Mouse (Mus musculus) C2C12 (cell line): ENCODE measurements around the gene Nlk. TPM values are rescaled to one million over a fixed set of nuclear protein-coding genes. Genes with fewer than 3 reads are reported as not detected.

ENCODE experiments used
- H3K27me3 ChIP-seq: one replicate; pipeline ENCODE4 v1.6.1; 2011; ENCODE audit not compliant: control insufficient read depth, insufficient read depth, insufficient read length
- H3K36me3 ChIP-seq: one replicate; pipeline ENCODE4 v1.6.1; 2011; ENCODE audit not compliant: control insufficient read depth, insufficient read depth
- H3K4me3 ChIP-seq: one replicate; pipeline ENCODE4 v1.5.1; 2011; ENCODE audit warnings: mild to moderate bottlenecking, control low read depth; ENCODE audit not compliant: poor library complexity, insufficient read depth, severe bottlenecking
- H3K79me2 ChIP-seq: one replicate; pipeline ENCODE4 v1.6.1; 2011; ENCODE audit not compliant: control insufficient read depth, insufficient read depth
- H3K79me3 ChIP-seq: one replicate; pipeline ENCODE4 v1.6.1; 2011; ENCODE audit warnings: low read depth, control low read depth
- H3ac ChIP-seq: one replicate; pipeline ENCODE3; 2011; ENCODE audit warnings: low read depth; ENCODE audit not compliant: control insufficient read depth, insufficient read length
- CEBPB ChIP-seq: IDR thresholded peaks from one replicate; pipeline ENCODE4 v1.6.1; 2011; ENCODE audit warnings: low read depth, mild to moderate bottlenecking, control low read depth, moderate library complexity
- CTCF ChIP-seq: IDR thresholded peaks from one replicate; pipeline ENCODE4 v1.5.1; 2011; ENCODE audit not compliant: control insufficient read depth, insufficient read depth, insufficient read length
- FOSL1 ChIP-seq: IDR thresholded peaks from one replicate; pipeline ENCODE4 v1.8.0; 2011; ENCODE audit warnings: mild to moderate bottlenecking, low read length; ENCODE audit not compliant: poor library complexity, insufficient read depth, severe bottlenecking
- MAX ChIP-seq: IDR thresholded peaks from one replicate; pipeline ENCODE4 v1.6.1; 2011; ENCODE audit warnings: mild to moderate bottlenecking, control low read depth
- MYOD1 ChIP-seq: IDR thresholded peaks from one replicate; pipeline ENCODE4 v1.6.1; 2011; ENCODE audit warnings: low read depth; ENCODE audit not compliant: control insufficient read depth, insufficient read length
- MYOG ChIP-seq: IDR thresholded peaks from one replicate; pipeline ENCODE4 v1.6.1; 2011; ENCODE audit not compliant: control insufficient read depth, insufficient read length; ENCODE audit errors: extremely low read depth
- USF1 ChIP-seq: IDR thresholded peaks from one replicate; pipeline ENCODE4 v1.6.1; 2011; ENCODE audit warnings: low read depth, mild to moderate bottlenecking, control low read depth, moderate library complexity
- polyA plus RNA-seq: library from polyadenylated mRNA; unstranded; fragments of >200 nt; fragmentation: generic; extraction: Trizol; gene quantifications from one replicate; pipeline ENCODE4 v1.2.1, GENCODE M21; 2012; ENCODE audit warnings: missing spikeins

Nlk gene
- polyA plus RNA-seq, 1 experiment: 5.9 TPM

DNA sequence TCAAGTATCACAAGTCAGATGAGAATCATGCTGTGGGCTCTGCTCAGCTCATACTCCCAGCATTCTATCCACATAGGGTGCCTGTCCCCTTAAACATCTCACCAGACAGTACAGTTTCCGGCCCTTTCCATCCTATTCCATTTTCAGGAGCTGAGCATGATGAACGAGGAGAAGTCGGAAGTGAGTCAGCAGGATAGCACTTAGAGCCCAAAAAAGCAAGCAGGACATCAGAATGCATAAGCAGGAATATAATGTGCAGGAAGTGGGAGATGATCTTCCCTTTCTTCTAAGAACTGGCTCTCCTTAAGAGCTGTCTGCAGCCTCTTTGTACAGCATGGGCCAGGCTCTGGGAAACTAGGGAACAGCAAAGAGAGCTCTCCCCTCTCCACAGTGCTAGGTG is 5.1 kb upstream of the Nlk start:
- Histone ChIP-seq H3K4me3 (no peak overlapping the region), H3K27me3 (no peaks in the 10 kb centered on the region), H3K36me3 (no peaks in the 10 kb centered on the region), H3K79me2 (no peaks in the 10 kb centered on the region), H3K79me3 (no peaks in the 10 kb centered on the region), H3ac (no peak overlapping the region)
- TF ChIP-seq USF1: no peak
- no peak for TF ChIP-seq FOSL1
- TF ChIP-seq CTCF: no peak
- no peak for TF ChIP-seq MAX
- TF ChIP-seq MYOG: no peak
- TF ChIP-seq CEBPB: no peak
- no peak for TF ChIP-seq MYOD1

DNA sequence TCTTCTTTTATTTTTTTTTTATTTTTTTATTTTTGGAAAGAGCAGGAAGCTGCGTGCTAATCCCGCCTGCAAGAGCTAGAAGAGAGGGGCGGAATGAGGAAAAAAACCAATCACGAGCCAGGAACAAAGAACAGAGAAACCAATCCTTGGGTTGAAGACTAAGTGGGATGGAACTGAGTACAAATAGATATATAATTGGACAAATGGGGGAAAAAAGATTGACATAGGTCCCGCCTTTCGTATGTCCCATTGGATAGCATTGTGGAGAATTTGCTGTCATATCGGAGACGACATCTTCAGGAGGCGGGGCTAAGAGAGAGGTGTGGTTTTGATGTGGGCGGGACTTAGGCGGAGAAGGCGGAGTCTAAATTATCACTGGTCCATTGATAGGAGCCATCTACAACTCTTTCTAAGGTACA is 589 bp upstream of the Nlk start:
- TF ChIP-seq MYOD1 (no peak), CEBPB (no peak), MYOG (no peak), USF1 (no peak), MAX (no peak), FOSL1 (no peak), CTCF (no peak)
- no peaks in the 10 kb centered on the region for H3K27me3 ChIP-seq
- H3ac ChIP-seq: no peak overlapping the region
- peaks cover 5% of the 10 kb centered on the region for H3K36me3 ChIP-seq
- peaks cover 26% of the 10 kb centered on the region for H3K79me3 ChIP-seq
- H3K79me2 ChIP-seq: peaks cover 42% of the 10 kb centered on the region
- H3K4me3 ChIP-seq: peak overlapping the region; percentile 86

DNA sequence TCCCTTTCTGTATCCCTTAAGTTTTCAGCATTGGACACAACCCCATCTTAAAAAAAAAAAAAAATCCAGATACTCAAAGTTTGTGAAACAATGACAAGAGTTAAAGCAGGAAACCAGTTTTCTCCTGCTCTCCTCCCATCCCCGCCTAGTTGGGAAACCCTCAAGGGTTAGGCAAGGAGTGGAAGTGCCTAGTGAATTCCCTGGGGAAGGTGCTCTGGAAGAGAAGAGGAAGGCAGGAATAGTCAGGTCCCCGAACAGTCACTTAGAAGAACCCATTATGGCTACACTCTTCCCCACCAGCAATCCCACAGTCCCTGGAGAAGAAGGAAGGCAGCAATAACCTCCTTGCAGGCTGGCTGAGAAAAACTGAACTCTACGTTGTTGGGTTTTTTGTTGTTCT is 2.9 kb downstream of the Nlk start:
- H3ac ChIP-seq: no peak overlapping the region
- peaks cover 47% of the 10 kb centered on the region for H3K79me3 ChIP-seq
- H3K36me3 ChIP-seq: peaks cover 5% of the 10 kb centered on the region
- H3K27me3 ChIP-seq: no peaks in the 10 kb centered on the region
- H3K4me3 ChIP-seq: no peak overlapping the region
- peaks cover 77% of the 10 kb centered on the region for H3K79me2 ChIP-seq
- TF ChIP-seq USF1 (no peak), MAX (no peak), MYOG (no peak), CTCF (no peak), FOSL1 (no peak), MYOD1 (no peak), CEBPB (no peak)

DNA sequence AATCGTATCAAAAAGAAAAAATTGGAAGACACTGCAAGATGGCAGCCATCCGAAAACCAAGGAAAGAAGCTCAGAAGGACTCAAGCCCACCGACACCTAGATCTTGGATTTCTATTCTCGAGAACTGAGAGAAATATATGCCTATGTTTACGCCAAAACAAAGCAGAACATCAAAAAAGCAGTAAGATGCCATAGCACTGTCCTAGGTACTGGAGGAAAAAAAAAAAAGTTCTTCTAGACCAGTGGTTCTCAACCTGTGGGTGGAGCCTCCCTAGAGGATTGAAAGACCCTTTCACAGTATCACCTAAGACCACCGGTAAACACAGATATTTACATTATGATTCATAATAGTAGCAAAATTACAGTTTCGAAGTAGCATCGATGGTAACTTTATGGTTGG is 3.9 kb downstream of the Nlk start:
- TF ChIP-seq MAX: no peak
- TF ChIP-seq CTCF: no peak
- TF ChIP-seq USF1: no peak
- TF ChIP-seq MYOG: no peak
- TF ChIP-seq MYOD1: no peak
- no peak for TF ChIP-seq FOSL1
- no peak for TF ChIP-seq CEBPB
- H3K79me2 ChIP-seq: peaks cover 87% of the 10 kb centered on the region
- no peaks in the 10 kb centered on the region for H3K27me3 ChIP-seq
- peaks cover 56% of the 10 kb centered on the region for H3K79me3 ChIP-seq
- H3K4me3 ChIP-seq: no peak overlapping the region
- H3K36me3 ChIP-seq: peaks cover 5% of the 10 kb centered on the region
- H3ac ChIP-seq: no peak overlapping the region

DNA sequence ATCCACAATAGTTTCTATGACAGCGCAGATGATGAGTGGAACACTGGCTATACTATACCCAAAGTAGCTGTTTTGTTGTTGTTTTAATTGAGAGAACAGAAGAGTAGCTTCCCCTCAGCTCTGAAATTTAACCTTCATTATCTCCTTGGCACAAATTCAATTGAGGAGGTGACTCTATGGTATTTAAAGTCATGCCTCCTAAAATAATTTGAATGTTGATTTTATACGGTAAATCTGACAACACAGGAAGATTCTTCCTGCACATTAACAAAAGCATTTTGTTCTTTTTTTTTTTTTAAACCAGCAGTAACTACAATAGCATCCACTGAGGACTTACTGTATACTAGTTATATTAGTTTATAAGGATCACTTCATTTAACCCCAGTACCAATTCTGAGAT is 6.0 kb downstream of the Nlk start:
- H3K79me3 ChIP-seq: peaks cover 61% of the 10 kb centered on the region
- H3K79me2 ChIP-seq: peaks cover 100% of the 10 kb centered on the region
- no peaks in the 10 kb centered on the region for H3K27me3 ChIP-seq
- TF ChIP-seq MAX (no peak), USF1 (no peak), FOSL1 (no peak), MYOD1 (no peak), CTCF (no peak), MYOG (no peak), CEBPB (no peak)
- no peak overlapping the region for H3ac ChIP-seq
- peaks cover 5% of the 10 kb centered on the region for H3K36me3 ChIP-seq
- no peak overlapping the region for H3K4me3 ChIP-seq

- Histone ChIP-seq H3K79me3 (peaks cover 61% of the 10 kb centered on the region), H3K27me3 (no peaks in the 10 kb centered on the region), H3K4me3 (no peak overlapping the region), H3K36me3 (peaks cover 5% of the 10 kb centered on the region), H3K79me2 (peaks cover 100% of the 10 kb centered on the region), H3ac (no peak overlapping the region)
- TF ChIP-seq CTCF: no peak
- TF ChIP-seq USF1: no peak
- no peak for TF ChIP-seq CEBPB
- no peak for TF ChIP-seq MYOG
- no peak for TF ChIP-seq MAX
- TF ChIP-seq MYOD1: no peak
- no peak for TF ChIP-seq FOSL1
These were observed 6.6 kb downstream of the Nlk start for GRCm38 (mm10) chr11:78690547-78690946.
